Mouse (Mus musculus): ENCODE results near the gene Plppr2. TPM values are rescaled to one million over a fixed set of nuclear protein-coding genes. Genes with fewer than 3 reads are reported as not detected.

The Plppr2 gene
- total RNA-seq, 2 experiments from 2014 or later: 0.36 to 0.98 TPM

- no peak overlapping the region for H3K27ac ChIP-seq
- no peak overlapping the region for H3K4me3 ChIP-seq
- no peak for DNase-seq
- intact Hi-C loops (cut with DNase I): loop anchor here (5.0 kb wide), 1 partner anchor 164 kb away; no protein-coding TSS in a partner anchor
- no peak for TF ChIP-seq CTCF (IDR thresholded peaks at IDR 0.05)
These were observed 41.7 kb downstream of the Plppr2 start for GRCm38 (mm10) chr9:21978398-21979128.

GRCm38 (mm10) chr9:21983911-21984310 lies 47.1 kb downstream of the Plppr2 start:
- intact Hi-C loops (cut with DNase I): no loop called here
- no peak overlapping the region for H3K27ac ChIP-seq
- no peak for DNase-seq
- no peak overlapping the region for H3K4me3 ChIP-seq
- TF ChIP-seq CTCF (IDR thresholded peaks at IDR 0.05): no peak

GRCm38 (mm10) chr9:21987592-21988342 lies 50.9 kb downstream of the Plppr2 start:
- no peak overlapping the region for H3K27ac ChIP-seq
- no peak for DNase-seq
- peak overlapping the region; percentile 78; the same call in 1 of the 2 replicates for H3K4me3 ChIP-seq
- intact Hi-C loops (cut with DNase I): no loop called here
- no peak for TF ChIP-seq CTCF (IDR thresholded peaks at IDR 0.05)

GRCm38 (mm10) chr9:21988421-21989101 lies 51.7 kb downstream of the Plppr2 start:
- intact Hi-C loops (cut with DNase I): no loop called here
- Histone ChIP-seq H3K27ac (no peak overlapping the region), H3K4me3 (peak overlapping the region; percentile 78)
- TF ChIP-seq CTCF (IDR thresholded peaks at IDR 0.05): no peak
- no peak for DNase-seq

- intact Hi-C loops (cut with DNase I): no loop called here
- no peak within 1 kb of the TSS for H3K27ac ChIP-seq
These were observed 52.6 kb downstream of the Plppr2 start, which contains the start of gene Rgl3 for GRCm38 (mm10) chr9:21989230-21990110. Gene Rgl3, minus strand, starts transcription at chr9:21989446.

GRCm38 (mm10) chr9:21992227-21992626 lies 55.4 kb downstream of the Plppr2 start:
- no peak for TF ChIP-seq CTCF (IDR thresholded peaks at IDR 0.05)
- no peak for DNase-seq
- Histone ChIP-seq H3K4me3 (no peak overlapping the region), H3K27ac (no peak overlapping the region)
- intact Hi-C loops (cut with DNase I): no loop called here

More at GRCm38 (mm10) chr9:21989230-21990110, 52.6 kb downstream of the Plppr2 start, which contains the start of gene Rgl3:
- peak within 1 kb of the TSS; percentile 78 for H3K4me3 ChIP-seq
- DNase-seq: peak; percentile 76
- no peak for TF ChIP-seq CTCF (IDR thresholded peaks at IDR 0.05)

GRCm38 (mm10) chr9:21996178-21996867 lies 59.5 kb downstream of the Plppr2 start:
- no peak for DNase-seq
- TF ChIP-seq CTCF (IDR thresholded peaks at IDR 0.05): no peak
- intact Hi-C loops (cut with DNase I): no loop called here

More at GRCm38 (mm10) chr9:21996178-21996867, 59.5 kb downstream of the Plppr2 start:
- H3K4me3 ChIP-seq: no peak overlapping the region
- H3K27ac ChIP-seq: no peak overlapping the region

Other genes with a start within 250 kb of the Plppr2 start
- 1 to 10 TPM; 2.9 to 3.3 TPM for gene Ldlr, start 213.6 kb upstream of the Plppr2 start, total RNA-seq (2021)
- under 1 TPM; 0.50 to 0.89 TPM for gene Spc24, start 176.7 kb upstream of the Plppr2 start, total RNA-seq (2021)
- gene Kank2, start 138.3 kb upstream of the Plppr2 start, total RNA-seq (2021): 10 to 100 TPM; 11.5 to 16.6 TPM
- gene Angptl8, start 101.5 kb upstream of the Plppr2 start, total RNA-seq (2021): not detected
- 10 to 100 TPM in 1 of 2 experiments, 1 to 10 TPM in 1; 9.4 to 10.5 TPM for gene Dock6, start 84.4 kb upstream of the Plppr2 start, total RNA-seq (2021)
- 1 to 10 TPM; 2.6 to 3.5 TPM for gene Rab3d, start 18.8 kb upstream of the Plppr2 start, total RNA-seq (2021)
- gene Ccdc159, start 9.6 kb upstream of the Plppr2 start, total RNA-seq (2021): 1 to 10 TPM in 1 of 2 experiments, under 1 TPM in 1; 0.66 to 1.1 TPM
- 10 to 100 TPM; 11.6 to 11.8 TPM for gene Tmem205, start 9.5 kb upstream of the Plppr2 start, total RNA-seq (2021)
- gene Swsap1, start 18.7 kb downstream of the Plppr2 start, total RNA-seq (2021): 1 to 10 TPM; 1.7 to 3.1 TPM
- gene Epor, start 26.5 kb downstream of the Plppr2 start, total RNA-seq (2021): under 1 TPM; 0.23 to 0.25 TPM
- under 1 TPM; 0.28 to 0.69 TPM for gene Rgl3, start 52.4 kb downstream of the Plppr2 start, total RNA-seq (2021)
- not detected for gene Ccdc151, start 65.6 kb downstream of the Plppr2 start, total RNA-seq (2021)
- 10 to 100 TPM; 27.8 to 32.6 TPM for gene Prkcsh, start 65.8 kb downstream of the Plppr2 start, total RNA-seq (2021)
- gene Elavl3, start 115.0 kb downstream of the Plppr2 start, total RNA-seq (2021): not detected
- not detected for gene Gm49318, start 134.2 kb downstream of the Plppr2 start, total RNA-seq (2021)
- 1 to 10 TPM; 4.3 to 4.4 TPM for gene Zfp653, start 134.3 kb downstream of the Plppr2 start, total RNA-seq (2021)
- 10 to 100 TPM; 84.5 to 96.6 TPM for gene Ecsit, start 148.4 kb downstream of the Plppr2 start, total RNA-seq (2021)
- gene Cnn1, start 162.2 kb downstream of the Plppr2 start, total RNA-seq (2021): 1 to 10 TPM; 3.0 to 3.5 TPM
- gene Elof1, start 180.1 kb downstream of the Plppr2 start, total RNA-seq (2021): 10 to 100 TPM; 35.0 to 39.5 TPM
- 1 to 10 TPM in 1 of 2 experiments, under 1 TPM in 1; 0.23 to 1.5 TPM for gene Acp5, start 198.7 kb downstream of the Plppr2 start, total RNA-seq (2021)
- gene Pigyl, start 219.8 kb downstream of the Plppr2 start, total RNA-seq (2021): 10 to 100 TPM; 34.7 to 41.3 TPM